Mouse (Mus musculus): Measurements from ENCODE around the gene Ddx52.

DNA sequence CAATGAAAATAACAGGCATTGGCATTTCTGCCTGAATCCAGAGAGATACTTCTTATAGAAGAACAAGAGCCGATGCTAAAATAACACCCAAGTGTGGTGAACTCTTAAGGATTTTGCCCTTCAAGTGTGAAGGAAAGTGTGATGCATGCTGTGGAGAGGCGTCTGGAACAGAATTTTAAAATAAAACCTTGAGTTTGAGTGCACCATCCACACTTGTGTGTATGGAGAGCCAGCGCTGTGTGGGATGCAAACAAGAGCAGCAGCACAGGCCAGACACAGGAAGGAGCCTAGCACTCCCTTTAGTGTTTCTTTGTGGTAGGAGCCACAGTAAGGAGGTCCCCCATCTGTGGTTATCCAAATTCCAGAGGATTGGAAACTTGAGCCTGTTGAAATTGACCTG, 20.1 kb downstream of the Ddx52 start:
- TF ChIP-seq CTCF (IDR thresholded peaks at IDR 0.05; ENCODE audit: low read depth, low read length) (no peak), POLR2A (IDR thresholded peaks at IDR 0.05; ENCODE audit: borderline replicate concordance, low read depth, low read length) (no peak)
